Mouse (Mus musculus) right cerebral cortex, adult 2 months (tissue): ENCODE measurements around the gene E4f1.

Experiments
- DNase-seq, 2 experiments: peaks; one replicate each; pipeline ENCODE4 v3.0.0; 2021 to 2022; ENCODE audit warnings: low spot score in 2 of 2

Gene E4f1

DNA sequence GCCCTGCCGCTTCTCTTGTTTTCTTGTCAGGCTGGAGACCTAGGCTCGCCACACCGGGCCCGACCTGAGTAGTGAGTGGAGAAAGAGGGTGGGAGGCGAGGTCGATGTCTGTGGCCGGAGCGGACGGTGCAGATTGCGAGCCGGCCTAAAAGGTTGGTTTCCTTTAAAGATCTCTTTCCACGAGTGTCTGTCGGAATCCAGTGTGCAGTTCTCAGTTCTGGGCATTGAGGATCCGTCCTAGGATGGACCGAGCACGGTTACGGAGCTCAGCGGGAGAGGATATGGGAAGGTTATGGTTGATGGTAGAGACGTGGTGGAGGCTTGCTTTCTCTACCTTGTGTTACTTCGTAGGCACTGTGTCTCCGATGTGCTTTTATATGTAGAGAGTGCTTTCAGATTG lies 55.1 kb downstream of the E4f1 start:
- no peak for DNase-seq

DNA sequence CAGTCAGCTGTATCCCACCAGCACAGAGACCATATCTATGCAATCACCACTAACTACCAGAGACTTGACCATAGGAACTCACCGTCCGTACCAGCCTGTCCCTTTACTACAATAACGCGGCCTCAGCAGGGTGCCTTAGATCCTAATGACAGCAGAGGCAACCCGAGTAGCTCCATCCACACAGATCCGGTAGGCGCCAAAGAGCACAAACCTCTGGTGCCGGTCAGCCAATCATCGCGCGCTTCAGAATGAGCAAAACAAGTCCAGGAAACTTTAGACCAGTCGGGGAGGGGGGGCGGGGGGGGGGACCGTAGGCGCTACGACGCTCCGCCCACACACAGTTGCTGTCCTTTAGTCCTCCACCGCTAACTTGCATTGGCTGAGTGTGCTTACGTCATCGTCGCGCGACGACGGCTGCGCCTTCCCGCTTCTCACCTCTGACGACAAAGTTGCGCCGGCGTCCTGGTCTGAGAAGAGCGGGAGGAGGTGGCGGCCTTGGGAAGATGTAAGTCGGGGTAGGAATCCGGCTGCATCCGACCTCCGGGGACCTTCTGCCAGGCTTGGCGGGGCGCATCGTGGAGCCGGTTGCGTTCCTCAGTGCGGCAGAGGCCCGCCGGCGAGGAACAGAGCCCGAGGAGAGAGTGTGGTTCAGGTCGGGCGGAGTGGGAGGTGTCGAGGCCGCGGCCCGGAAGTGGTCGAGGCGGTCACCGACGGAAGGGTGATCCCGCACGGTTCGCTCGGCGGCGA lies 55.7 kb downstream of the E4f1 start, which contains the start of gene Rnps1:
TSS of gene Rnps1 (plus strand) at position 336 of the 747 bp plus-strand sequence.
- peak; percentile 90 to 94 for DNase-seq

DNA sequence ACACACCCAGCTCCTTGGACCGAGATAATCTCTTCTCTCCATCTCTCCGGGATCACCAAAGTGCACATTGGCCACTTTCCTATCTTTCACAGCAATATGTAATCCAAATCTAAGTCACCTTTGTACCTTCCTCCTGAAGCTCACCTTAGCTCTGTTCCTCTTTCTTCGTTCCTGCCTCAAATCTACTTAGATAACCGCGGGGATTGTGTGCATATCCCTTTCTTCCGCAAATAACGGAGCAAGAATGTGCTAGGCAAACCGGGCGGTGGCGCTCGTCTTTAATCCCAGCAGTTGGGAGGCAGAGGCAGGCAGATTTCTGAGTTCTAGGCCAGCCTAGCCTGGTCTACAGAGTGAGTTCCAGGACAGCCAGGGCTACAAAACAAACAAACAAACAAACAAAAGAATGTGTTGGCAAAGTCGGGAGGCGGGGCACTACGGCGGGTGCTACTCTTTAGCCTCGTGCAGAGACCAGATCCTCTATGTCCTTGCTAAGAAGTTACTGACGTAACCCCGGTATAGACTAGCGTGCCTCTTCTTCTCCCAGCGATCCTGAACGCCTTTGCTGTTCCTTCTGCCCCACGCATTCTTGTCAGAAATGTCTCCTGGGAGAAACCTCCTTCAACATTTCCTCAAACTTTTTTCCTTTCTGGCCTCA lies 56.4 kb downstream of the E4f1 start:
- no peak for DNase-seq

DNA sequence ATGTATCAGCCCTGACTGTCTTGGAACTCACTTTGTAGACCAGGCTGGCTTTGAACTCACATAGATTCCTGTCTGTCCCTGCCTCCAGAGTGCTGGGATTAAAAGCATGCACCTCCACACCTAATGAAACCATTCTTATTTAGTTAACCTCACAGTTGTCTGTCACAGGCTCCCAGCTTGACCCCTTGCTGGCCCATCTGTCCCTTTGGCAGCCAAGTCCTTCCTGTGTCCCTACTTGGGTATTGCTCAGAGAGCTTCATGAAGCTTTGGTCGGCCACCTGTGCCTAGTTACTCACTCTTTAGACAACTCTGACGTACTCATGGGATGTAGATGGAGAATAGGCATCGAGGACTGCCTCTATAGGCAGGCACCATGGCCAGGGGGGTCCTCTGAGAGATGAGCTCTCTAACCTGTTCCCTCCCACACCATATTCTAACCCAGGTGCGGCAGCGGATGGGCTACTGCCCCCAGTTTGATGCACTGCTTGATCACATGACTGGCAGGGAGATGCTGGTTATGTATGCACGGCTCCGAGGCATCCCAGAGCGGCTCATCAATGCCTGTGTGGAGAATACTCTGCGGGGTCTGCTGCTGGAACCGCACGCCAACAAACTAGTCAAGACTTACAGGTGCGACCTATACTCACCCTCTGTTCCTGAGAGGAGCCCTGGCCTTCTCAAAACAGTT lies 62.9 kb downstream of the E4f1 start:
- no peak for DNase-seq

DNA sequence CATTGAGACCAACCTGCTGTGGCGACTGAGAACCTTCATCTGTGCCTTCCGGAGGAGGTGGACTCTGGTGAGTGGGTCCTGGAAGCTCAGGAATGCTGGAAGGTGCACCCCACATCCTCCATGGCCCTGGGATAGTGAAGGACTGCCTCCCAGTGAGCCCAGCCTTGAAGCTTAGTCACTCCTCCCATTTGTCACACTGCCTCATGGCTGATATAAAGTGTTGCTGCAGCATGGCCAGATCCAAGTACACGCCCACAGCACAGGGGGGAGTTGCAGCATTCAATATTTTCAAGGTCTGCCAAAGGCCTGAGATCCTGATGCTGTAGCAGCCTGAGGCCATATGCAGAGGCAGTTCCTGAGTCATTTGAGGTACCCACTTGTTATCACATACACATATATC lies 67.7 kb downstream of the E4f1 start:
- DNase-seq, result no peak

DNA sequence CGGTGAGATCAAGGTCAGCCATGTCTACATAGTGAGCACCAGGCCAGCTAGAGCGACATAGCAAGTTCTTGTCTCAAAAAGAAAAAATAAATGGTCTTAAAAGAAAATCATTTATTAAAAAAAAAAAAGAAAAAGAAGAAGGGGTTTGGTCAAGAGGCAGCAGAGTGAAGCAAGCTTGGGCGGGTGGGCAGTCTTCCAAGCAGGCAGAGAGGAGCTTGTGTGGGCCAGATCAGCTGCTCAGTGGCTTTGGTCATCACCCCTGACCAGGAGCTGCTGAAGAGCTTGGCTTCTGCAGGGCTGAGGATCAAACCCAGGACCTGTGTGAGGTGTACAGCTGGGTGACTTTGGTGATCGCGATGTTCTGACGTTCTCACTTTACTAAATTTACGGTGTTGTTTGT lies 75.7 kb downstream of the E4f1 start:
- no peak for DNase-seq
